Mouse (Mus musculus): ENCODE measurements around the gene Retnlg.

GRCm38 (mm10) chr16:48842266-48842665, 30.2 kb upstream of the Retnlg start, which contains the start of gene Retnla:
- TF ChIP-seq CTCF (IDR thresholded peaks at IDR 0.05; ENCODE audit: low read depth, low read length): no peak
- no peak for TF ChIP-seq POLR2A (IDR thresholded peaks at IDR 0.05; ENCODE audit: insufficient read depth, low read length)

Measured in ES-Bruce4 (cell line).